ENCODE assay signal across 25 mouse cellular contexts in the genomic region with DNA sequence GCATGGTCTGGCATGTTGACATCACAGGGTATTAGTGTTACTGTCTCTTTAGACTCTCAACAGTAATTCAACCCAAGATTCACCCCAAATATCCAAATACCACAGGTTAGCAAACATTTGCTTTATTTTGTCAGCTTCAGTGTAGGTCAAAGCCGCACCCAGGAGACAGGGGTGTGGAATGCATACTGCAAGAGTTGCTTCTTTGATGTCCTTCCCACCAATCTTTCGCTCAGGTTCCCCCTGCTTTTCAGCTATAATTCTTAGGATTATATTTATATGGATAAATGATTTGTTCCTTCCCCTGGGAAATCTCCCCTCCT. TPM values are rescaled to one million over a fixed set of nuclear protein-coding genes. Genes with fewer than 3 reads are reported as not detected.
DNase-seq lines count a peak whose midpoint lies in the region; ATAC-seq lines count a peak whose summit lies in the region.
"Had no signal": no experiment of that assay in that cellular context is flagged by ENCODE, and none has a peak within 500 bp of the region (broad histone marks: within the 10 kb centered on the region; RNA-seq: fewer than 3 reads in every experiment).

No protein-coding gene starts in this region.

- 0 out of 2 replicates have a peak, but pooled peaks cover 3% of the 10 kb centered on the region for H3K4me1 ChIP-seq in embryonic facial prominence, embryonic 14.5 days (ENCODE audit: control insufficient read depth, insufficient read depth, low read length)
- H3K4me1 ChIP-seq in embryonic facial prominence, embryonic 10.5 days, result no peaks in the 10 kb centered on the region; the same call in 1 of the 2 replicates
- H3K4me1 ChIP-seq in midbrain, embryonic 14.5 days (ENCODE audit: control insufficient read depth, insufficient read depth, low read length), result no peaks in the 10 kb centered on the region
- H3K4me1 ChIP-seq in midbrain, embryonic 11.5 days (ENCODE audit: control insufficient read depth, insufficient read depth, low read length), result no peaks in the 10 kb centered on the region
- H3K4me1 ChIP-seq in stomach, embryonic 16.5 days (ENCODE audit: control insufficient read depth, insufficient read depth, low read length), result no peaks in the 10 kb centered on the region
- H3K4me1 ChIP-seq: forebrain, embryonic 13.5 days; forebrain, embryonic 15.5 days had no signal

- no peak overlapping the region for H3K4me3 ChIP-seq in embryonic facial prominence, embryonic 14.5 days (ENCODE audit: low read depth, low read length)
- H3K4me3 ChIP-seq in embryonic facial prominence, embryonic 10.5 days, result no peak overlapping the region
- no peak overlapping the region for H3K4me3 ChIP-seq in midbrain, embryonic 14.5 days (replicated peaks; ENCODE audit: low read depth, low read length)
- no peak overlapping the region for H3K4me3 ChIP-seq in midbrain, embryonic 11.5 days (ENCODE audit: low read depth, low read length)
- no peak overlapping the region for H3K4me3 ChIP-seq in stomach, embryonic 16.5 days (replicated peaks; ENCODE audit: low read length)
- H3K4me3 ChIP-seq: embryonic facial prominence, embryonic 13.5 days; forebrain, embryonic 13.5 days; forebrain, embryonic 15.5 days had no signal

- no peaks in the 10 kb centered on the region for H3K9me3 ChIP-seq in embryonic facial prominence, embryonic 14.5 days (ENCODE audit: control insufficient read depth, low read length)
- H3K9me3 ChIP-seq in embryonic facial prominence, embryonic 10.5 days, result no peaks in the 10 kb centered on the region
- no peaks in the 10 kb centered on the region for H3K9me3 ChIP-seq in midbrain, embryonic 14.5 days (ENCODE audit: control insufficient read depth, low read length)
- H3K9me3 ChIP-seq in midbrain, embryonic 11.5 days (ENCODE audit: control insufficient read depth, low read length), result no peaks in the 10 kb centered on the region
- H3K9me3 ChIP-seq in stomach, embryonic 16.5 days (replicated peaks; ENCODE audit: control insufficient read depth, low read length), result no peaks in the 10 kb centered on the region
- H3K9me3 ChIP-seq: embryonic facial prominence, embryonic 13.5 days; forebrain, embryonic 13.5 days; forebrain, embryonic 15.5 days; G1E had no signal

- no peak overlapping the region for H3K9ac ChIP-seq in embryonic facial prominence, embryonic 14.5 days (ENCODE audit: low read depth, low read length)
- no peak overlapping the region for H3K9ac ChIP-seq in midbrain, embryonic 14.5 days (replicated peaks; ENCODE audit: low read length)
- no peak overlapping the region for H3K9ac ChIP-seq in midbrain, embryonic 11.5 days (ENCODE audit: low read length)
- H3K9ac ChIP-seq in stomach, embryonic 16.5 days (ENCODE audit: low read length), result no peak overlapping the region
- H3K9ac ChIP-seq: embryonic facial prominence, embryonic 13.5 days; forebrain, embryonic 13.5 days; forebrain, embryonic 15.5 days; forebrain, postnatal 0 days had no signal

- DNase-seq in embryonic facial prominence, embryonic 14.5 days (ENCODE audit: low spot score), result peak; percentile 50
- DNase-seq in embryonic facial prominence, embryonic 10.5 days (ENCODE audit: low spot score), result no peak
- peak; percentile 2 for DNase-seq in midbrain, embryonic 14.5 days
- DNase-seq in midbrain, embryonic 11.5 days (ENCODE audit: low spot score, missing footprints), result no peak
- DNase-seq in urinary bladder, postnatal 14 days (ENCODE audit: low spot score), result peak; percentile 9
- DNase-seq in urinary bladder, postnatal 25 days (ENCODE audit: low spot score), result no peak
- DNase-seq in yolk sac, embryonic 10.5 days (ENCODE audit: low spot score), result no peak
- DNase-seq: adrenal gland, adult 8-10 months; adrenal gland, postnatal 14 days; adrenal gland, postnatal 36 days; B cell, adult 2 months; cerebellum, adult 11-12 months; cerebellum, adult 2 months; cerebellum, adult 9-10 months; cerebellum, postnatal 10 days; cerebellum, postnatal 25 days; forebrain, postnatal 0 days had no signal

- 72% methylated on average over 2 of the region's 2 CpGs for WGBS in embryonic facial prominence, embryonic 14.5 days
- WGBS in embryonic facial prominence, embryonic 10.5 days, result 87% methylated on average over 2 of the region's 2 CpGs
- 84% methylated on average over 2 of the region's 2 CpGs for WGBS in midbrain, embryonic 14.5 days
- WGBS in midbrain, embryonic 11.5 days, result 80% methylated on average over 2 of the region's 2 CpGs
- WGBS in stomach, embryonic 16.5 days, result 39% methylated on average over 2 of the region's 2 CpGs

- peak; percentile 70 for ATAC-seq in embryonic facial prominence, embryonic 14.5 days (ENCODE audit: low read depth)
- no peak for ATAC-seq in midbrain, embryonic 14.5 days (ENCODE audit: low FRiP score, low TSS enrichment)
- ATAC-seq in midbrain, embryonic 11.5 days (ENCODE audit: low FRiP score), result no peak
- ATAC-seq in stomach, embryonic 16.5 days (ENCODE audit: insufficient read depth, low FRiP score), result peak; percentile 58; the same call in 1 of the 2 replicates
- ATAC-seq: activated CD4-positive, CD25-positive, alpha-beta regulatory T cell, adult 4 months; CD4-positive, CD25-positive, alpha-beta regulatory T cell, adult 4 months; forebrain, embryonic 13.5 days; forebrain, embryonic 15.5 days; forebrain, postnatal 0 days had no signal

- no peak overlapping the region for H3K4me2 ChIP-seq in embryonic facial prominence, embryonic 14.5 days (ENCODE audit: low read depth, low read length)
- no peak overlapping the region for H3K4me2 ChIP-seq in midbrain, embryonic 14.5 days (ENCODE audit: low read length)
- no peak overlapping the region for H3K4me2 ChIP-seq in midbrain, embryonic 11.5 days
- no peak overlapping the region for H3K4me2 ChIP-seq in stomach, embryonic 16.5 days (ENCODE audit: low read depth, low read length)
- H3K4me2 ChIP-seq: embryonic facial prominence, embryonic 13.5 days; forebrain, embryonic 13.5 days; forebrain, embryonic 15.5 days had no signal

- no peak overlapping the region for H3K27ac ChIP-seq in embryonic facial prominence, embryonic 14.5 days (replicated peaks; ENCODE audit: low read depth, low read length)
- H3K27ac ChIP-seq in embryonic facial prominence, embryonic 10.5 days (replicated peaks), result no peak overlapping the region
- no peak overlapping the region for H3K27ac ChIP-seq in midbrain, embryonic 14.5 days (replicated peaks; ENCODE audit: low read depth, low read length)
- H3K27ac ChIP-seq in midbrain, embryonic 11.5 days (ENCODE audit: low read depth, low read length), result no peak overlapping the region
- no peak overlapping the region for H3K27ac ChIP-seq in stomach, embryonic 16.5 days (ENCODE audit: low read length)
- H3K27ac ChIP-seq: embryonic facial prominence, embryonic 13.5 days; forebrain, embryonic 13.5 days; forebrain, embryonic 15.5 days had no signal

- no peaks in the 10 kb centered on the region for H3K36me3 ChIP-seq in embryonic facial prominence, embryonic 14.5 days (ENCODE audit: control insufficient read depth, insufficient read depth, low read length)
- no peaks in the 10 kb centered on the region for H3K36me3 ChIP-seq in embryonic facial prominence, embryonic 10.5 days (replicated peaks)
- H3K36me3 ChIP-seq in midbrain, embryonic 14.5 days (ENCODE audit: control insufficient read depth, insufficient read depth, low read length), result no peaks in the 10 kb centered on the region
- no peaks in the 10 kb centered on the region for H3K36me3 ChIP-seq in midbrain, embryonic 11.5 days (ENCODE audit: control insufficient read depth, insufficient read depth, low read length)
- no peaks in the 10 kb centered on the region for H3K36me3 ChIP-seq in stomach, embryonic 16.5 days (ENCODE audit: control insufficient read depth, insufficient read depth, low read length)
- H3K36me3 ChIP-seq: embryonic facial prominence, embryonic 13.5 days; forebrain, embryonic 15.5 days; G1E had no signal

- no peaks in the 10 kb centered on the region for H3K27me3 ChIP-seq in embryonic facial prominence, embryonic 14.5 days (replicated peaks; ENCODE audit: control insufficient read depth, insufficient read depth, low read length)
- no peaks in the 10 kb centered on the region for H3K27me3 ChIP-seq in embryonic facial prominence, embryonic 10.5 days (replicated peaks; ENCODE audit: low read depth, poor library complexity, severe bottlenecking)
- no peaks in the 10 kb centered on the region for H3K27me3 ChIP-seq in midbrain, embryonic 14.5 days (ENCODE audit: control insufficient read depth, insufficient read depth, low read length)
- no peaks in the 10 kb centered on the region for H3K27me3 ChIP-seq in midbrain, embryonic 11.5 days (ENCODE audit: control insufficient read depth, insufficient read depth, low read length)
- no peaks in the 10 kb centered on the region for H3K27me3 ChIP-seq in stomach, embryonic 16.5 days (ENCODE audit: control insufficient read depth, insufficient read depth, low read length)
- H3K27me3 ChIP-seq: CH12.LX; embryonic facial prominence, embryonic 13.5 days; forebrain, embryonic 13.5 days; forebrain, embryonic 15.5 days had no signal

RNA-seq across cellular contexts. Expression of a gene that starts 42.0 kb away (rescaled TPM):
- polyA plus RNA-seq in embryonic facial prominence, embryonic 14.5 days (2014; fragmentation: Nextera tagmentation; extraction: Ambion mirVana), result 6.1 and 6.8 TPM in 2 replicates
- 2.2 and 2.5 TPM in 2 replicates for polyA plus RNA-seq in embryonic facial prominence, embryonic 10.5 days (2016; fragmentation: Nextera tagmentation; extraction: Ambion mirVana)
- 3.5 and 4.3 TPM in 2 replicates for polyA plus RNA-seq in midbrain, embryonic 14.5 days (2014; fragmentation: Nextera tagmentation; extraction: Ambion mirVana)
- 2.6 and 3.1 TPM in 2 replicates for polyA plus RNA-seq in midbrain, embryonic 11.5 days (2014; fragmentation: Nextera tagmentation; extraction: Ambion mirVana)
- 7.7 and 9.3 TPM in 2 replicates for polyA plus RNA-seq in stomach, embryonic 16.5 days (2015; fragmentation: Nextera tagmentation; extraction: Ambion mirVana)

Comparison
In these comparisons a context has a peak if more than half of its experiments do, and no peak if none do; other contexts are left out.
1. DNase-seq: peak in embryonic facial prominence, embryonic 14.5 days (single experiment), midbrain, embryonic 14.5 days (single experiment) and urinary bladder, postnatal 14 days (single experiment); none in embryonic facial prominence, embryonic 10.5 days (single experiment), midbrain, embryonic 11.5 days (single experiment), urinary bladder, postnatal 25 days (single experiment) and yolk sac, embryonic 10.5 days (single experiment).
2. ATAC-seq: peak in embryonic facial prominence, embryonic 14.5 days (single experiment) and stomach, embryonic 16.5 days (single experiment); none in midbrain, embryonic 14.5 days (single experiment) and midbrain, embryonic 11.5 days (single experiment).